Mouse (Mus musculus) C2C12 (cell line): ENCODE data around the gene Npas2.

Source experiments
- CTCF ChIP-seq: IDR thresholded peaks from one replicate; pipeline ENCODE4 v1.5.1; 2011; ENCODE audit not compliant: control insufficient read depth, insufficient read depth, insufficient read length
- MAX ChIP-seq: IDR thresholded peaks from one replicate; pipeline ENCODE4 v1.6.1; 2011; ENCODE audit warnings: mild to moderate bottlenecking, control low read depth
- MYOD1 ChIP-seq: IDR thresholded peaks from one replicate; pipeline ENCODE4 v1.6.1; 2011; ENCODE audit warnings: low read depth; ENCODE audit not compliant: control insufficient read depth, insufficient read length

GRCm38 (mm10) chr1:39163077-39163476, 30.5 kb upstream of the Npas2 start:
- no peak for TF ChIP-seq MAX
- no peak for TF ChIP-seq CTCF
- TF ChIP-seq MYOD1 = no peak
